Comparison of ENCODE assay signal across 9 mouse cellular contexts in genomic region chrX:18442066-18442465, GRCm38 (mm10). TPM values are rescaled to one million over a fixed set of nuclear protein-coding genes. Genes with fewer than 3 reads are reported as not detected.
DNase-seq lines count a peak whose midpoint lies in the region; ATAC-seq lines count a peak whose summit lies in the region.
"Had no signal": no experiment of that assay in that cellular context is flagged by ENCODE, and none has a peak within 500 bp of the region (broad histone marks: within the 10 kb centered on the region; RNA-seq: fewer than 3 reads in every experiment).

No protein-coding gene starts in this region.

- H3K9me3 ChIP-seq in neural tube, embryonic 14.5 days (ENCODE audit: control insufficient read depth, low read length) = no peaks in the 10 kb centered on the region

- no peaks in the 10 kb centered on the region for H3K36me3 ChIP-seq in neural tube, embryonic 14.5 days (ENCODE audit: control insufficient read depth, insufficient read depth, low read length)

- no peaks in the 10 kb centered on the region for H3K27me3 ChIP-seq in neural tube, embryonic 14.5 days (ENCODE audit: control insufficient read depth, insufficient read depth, low read length)

- H3K9ac ChIP-seq in neural tube, embryonic 14.5 days (replicated peaks; ENCODE audit: low read depth, low read length) = no peak overlapping the region

- DNase-seq in urinary bladder, postnatal 14 days (ENCODE audit: low spot score) = peak; percentile 41
- no peak for DNase-seq in urinary bladder, adult 2 months (ENCODE audit: low spot score)
- DNase-seq in brain, adult 2 months (ENCODE audit: low read depth, low spot score) = peak; percentile 91
- DNase-seq in fibroblast of lung, adult 2 months (ENCODE audit: low read depth) = peak; percentile 36
- DNase-seq in hindlimb bud, embryonic 11.5 days (ENCODE audit: extremely low spot score, low read depth, low spot score) = peak; percentile 57
- peak; percentile 31 to 57 for DNase-seq in left cerebral cortex, postnatal 36 days (ENCODE audit: low spot score in 2 of 2)

- H3K27ac ChIP-seq in neural tube, embryonic 14.5 days (ENCODE audit: low read depth, low read length) = no peak overlapping the region

- H3K4me1 ChIP-seq in neural tube, embryonic 14.5 days (ENCODE audit: control insufficient read depth, insufficient read depth, low read length) = no peaks in the 10 kb centered on the region

- intact Hi-C loops in left cerebral cortex, postnatal 36 days (cut with DNase I) = no loop called here

- WGBS in neural tube, embryonic 14.5 days = 38% methylated on average over 5 of the region's 5 CpGs

- no peak overlapping the region for H3K4me3 ChIP-seq in neural tube, embryonic 14.5 days (ENCODE audit: low read depth, low read length)

- H3K4me2 ChIP-seq in neural tube, embryonic 14.5 days (ENCODE audit: low read depth, low read length) = no peak overlapping the region

- peak; percentile 72; the same call in 1 of the 2 replicates for ATAC-seq in neural tube, embryonic 14.5 days (ENCODE audit: low read depth)
- ATAC-seq in inflammation-experienced regulatory T-cells, adult 6 months = no peak

RNA-seq across cellular contexts. Expression of gene 4930578C19Rik, which starts 19.1 kb away (rescaled TPM):
- polyA plus RNA-seq in urinary bladder, adult 2 months (2012; rRNA removed) = 2.8 TPM in 2 replicates
- 1 to 10 TPM in 1 of 2 experiments, under 1 TPM in 1; 0.86 to 1.4 TPM for total RNA-seq in left cerebral cortex, postnatal 36 days (2021)
- polyA plus RNA-seq in neural tube, embryonic 14.5 days (2014; fragmentation: Nextera tagmentation; extraction: Ambion mirVana) = 0.37 and 0.59 TPM in 2 replicates
- polyA plus RNA-seq in inflammation-experienced regulatory T-cells, adult 6 months (2017; shearing (Covaris generic)) = not detected
- total RNA-seq: neutrophil, adult 5-6 weeks had no signal
